Mouse (Mus musculus) ZHBTc4 (cell line): ENCODE results near the gene Cask.

Source experiments
- DNase-seq: peaks from one replicate; pipeline ENCODE4 v3.0.0-alpha.2; 2011; ENCODE audit warnings: low read depth, low spot score

Cask gene

GRCm38 (mm10) chrX:13469160-13470116 lies 381.7 kb downstream of the Cask start:
- no peak for DNase-seq

GRCm38 (mm10) chrX:13467121-13467571 lies 384.0 kb downstream of the Cask start:
- DNase-seq, result no peak
